Mouse (Mus musculus): ENCODE measurements around the gene Adamts7.

- TF ChIP-seq CTCF (IDR thresholded peaks at IDR 0.05; ENCODE audit: insufficient read depth, low read length) (no peak), POLR2A (IDR thresholded peaks at IDR 0.05; ENCODE audit: borderline replicate concordance, extremely low read depth, low read depth, low read length) (no peak)
Measured at GRCm38 (mm10) chr9:90248326-90248725, 85.5 kb downstream of the Adamts7 start.
